In the genomic region with DNA sequence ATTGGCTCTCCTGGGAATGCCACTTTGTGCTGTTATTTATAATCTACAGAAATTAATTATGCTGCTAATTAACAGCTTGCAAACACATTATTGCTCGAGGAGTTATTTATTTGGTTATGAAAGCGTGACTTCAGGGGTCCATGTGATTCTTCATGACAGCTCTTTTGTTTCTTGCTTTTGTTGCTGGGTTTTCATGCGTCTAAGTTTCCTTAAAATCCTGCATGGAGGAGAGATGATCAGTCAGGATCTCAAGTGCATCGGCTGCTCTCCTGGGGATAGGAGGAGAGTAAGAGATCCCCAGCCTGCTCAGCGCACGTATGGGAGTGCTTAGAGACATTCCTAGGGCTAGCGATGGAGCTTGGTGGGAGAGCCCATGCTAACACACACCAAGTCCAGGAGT, we compare ENCODE assay signal across 18 mouse cellular contexts.
DNase-seq lines count a peak whose midpoint lies in the region; ATAC-seq and TF ChIP-seq lines count a peak whose summit lies in the region.
"Had no signal": no experiment of that assay in that cellular context is flagged by ENCODE, and none has a peak within 500 bp of the region (broad histone marks: within the 10 kb centered on the region; RNA-seq: fewer than 3 reads in every experiment).

No protein-coding gene starts in this region.

- no peak for ATAC-seq in midbrain, postnatal 0 days (ENCODE audit: low FRiP score)
- ATAC-seq in forebrain, embryonic 13.5 days = no peak
- no peak for ATAC-seq in midbrain, embryonic 12.5 days (ENCODE audit: low FRiP score, low read depth)
- ATAC-seq: intestine, postnatal 0 days had no signal

- H3K4me1 ChIP-seq in midbrain, embryonic 10.5 days = peaks cover 21% of the 10 kb centered on the region
- H3K4me1 ChIP-seq in midbrain, postnatal 0 days (ENCODE audit: insufficient read depth, low read length) = no peaks in the 10 kb centered on the region
- H3K4me1 ChIP-seq in forebrain, embryonic 13.5 days = peaks cover 16% of the 10 kb centered on the region
- H3K4me1 ChIP-seq in midbrain, embryonic 12.5 days = peaks cover 15% of the 10 kb centered on the region
- H3K4me1 ChIP-seq: embryonic facial prominence, embryonic 13.5 days; kidney, embryonic 15.5 days; limb, embryonic 12.5 days; liver, embryonic 13.5 days had no signal

- no peak for DNase-seq in midbrain, embryonic 10.5 days (ENCODE audit: low spot score)
- DNase-seq in midbrain, postnatal 0 days (ENCODE audit: low spot score) = no peak
- no peak for DNase-seq in B cell, adult 2 months
- DNase-seq in gastrocnemius, adult 8-10 months (ENCODE audit: low spot score in 2 of 2) = no peak
- no peak for DNase-seq in neural tube, embryonic 10.5 days (ENCODE audit: extremely low spot score, low spot score)
- DNase-seq: adrenal gland, adult 8-10 months; cerebellum, adult 9-10 months; kidney, postnatal 4 days; liver, embryonic 13.5 days; lung, embryonic 14.5 days; lung, postnatal 36 days; right cerebral cortex, postnatal 14 days had no signal

- no peaks in the 10 kb centered on the region for H3K36me3 ChIP-seq in midbrain, embryonic 10.5 days
- no peaks in the 10 kb centered on the region for H3K36me3 ChIP-seq in midbrain, postnatal 0 days (ENCODE audit: insufficient read depth, low read length)
- no peaks in the 10 kb centered on the region for H3K36me3 ChIP-seq in forebrain, embryonic 13.5 days (ENCODE audit: poor library complexity, severe bottlenecking)
- H3K36me3 ChIP-seq in midbrain, embryonic 12.5 days = no peaks in the 10 kb centered on the region
- H3K36me3 ChIP-seq: embryonic facial prominence, embryonic 13.5 days; kidney, embryonic 15.5 days; limb, embryonic 12.5 days; liver, embryonic 13.5 days had no signal

- H3K27ac ChIP-seq in midbrain, embryonic 10.5 days (replicated peaks) = peak overlapping the region; percentile 52; the same call in 1 of the 2 replicates
- no peak overlapping the region for H3K27ac ChIP-seq in midbrain, postnatal 0 days (ENCODE audit: low read depth, low read length)
- H3K27ac ChIP-seq in forebrain, embryonic 13.5 days = no peak overlapping the region
- H3K27ac ChIP-seq in midbrain, embryonic 12.5 days (replicated peaks) = no peak overlapping the region
- H3K27ac ChIP-seq: embryonic facial prominence, embryonic 13.5 days; kidney, embryonic 15.5 days; limb, embryonic 12.5 days; liver, embryonic 13.5 days had no signal

- 42% methylated on average over 7 of the region's 7 CpGs for WGBS in midbrain, embryonic 10.5 days
- WGBS in midbrain, postnatal 0 days = 30% methylated on average over 7 of the region's 7 CpGs
- WGBS in forebrain, embryonic 13.5 days = 19% methylated on average over 7 of the region's 7 CpGs
- 31% methylated on average over 7 of the region's 7 CpGs for WGBS in midbrain, embryonic 12.5 days

- no peaks in the 10 kb centered on the region; the same call in 1 of the 2 replicates for H3K27me3 ChIP-seq in midbrain, embryonic 10.5 days (ENCODE audit: low read depth, poor library complexity, severe bottlenecking)
- no peaks in the 10 kb centered on the region for H3K27me3 ChIP-seq in midbrain, postnatal 0 days (ENCODE audit: insufficient read depth, low read length)
- no peaks in the 10 kb centered on the region for H3K27me3 ChIP-seq in forebrain, embryonic 13.5 days
- peaks cover 10% of the 10 kb centered on the region for H3K27me3 ChIP-seq in midbrain, embryonic 12.5 days
- H3K27me3 ChIP-seq: embryonic facial prominence, embryonic 13.5 days; kidney, embryonic 15.5 days; liver, embryonic 13.5 days had no signal

- no peak for TF ChIP-seq CTCF in midbrain, postnatal 0 days (IDR thresholded peaks at IDR 0.05)

- H3K9ac ChIP-seq in midbrain, postnatal 0 days (replicated peaks; ENCODE audit: low read length, poor library complexity, severe bottlenecking) = no peak overlapping the region
- H3K9ac ChIP-seq in forebrain, embryonic 13.5 days = no peak overlapping the region
- H3K9ac ChIP-seq in midbrain, embryonic 12.5 days (replicated peaks) = no peak overlapping the region
- H3K9ac ChIP-seq: embryonic facial prominence, embryonic 13.5 days; kidney, embryonic 15.5 days; limb, embryonic 12.5 days; liver, embryonic 13.5 days; lung, embryonic 14.5 days had no signal

- H3K4me3 ChIP-seq in midbrain, embryonic 10.5 days = no peak overlapping the region
- H3K4me3 ChIP-seq in midbrain, postnatal 0 days (ENCODE audit: low read depth, low read length) = no peak overlapping the region
- no peak overlapping the region for H3K4me3 ChIP-seq in forebrain, embryonic 13.5 days
- H3K4me3 ChIP-seq in midbrain, embryonic 12.5 days = no peak overlapping the region
- H3K4me3 ChIP-seq: embryonic facial prominence, embryonic 13.5 days; kidney, embryonic 15.5 days; limb, embryonic 12.5 days; liver, embryonic 13.5 days had no signal

- no peaks in the 10 kb centered on the region for H3K9me3 ChIP-seq in midbrain, embryonic 10.5 days (replicated peaks)
- no peaks in the 10 kb centered on the region for H3K9me3 ChIP-seq in midbrain, postnatal 0 days (ENCODE audit: low read length)
- no peaks in the 10 kb centered on the region for H3K9me3 ChIP-seq in forebrain, embryonic 13.5 days (replicated peaks)
- no peaks in the 10 kb centered on the region for H3K9me3 ChIP-seq in midbrain, embryonic 12.5 days
- H3K9me3 ChIP-seq: embryonic facial prominence, embryonic 13.5 days; kidney, embryonic 15.5 days; limb, embryonic 12.5 days; liver, embryonic 13.5 days had no signal

- no peak overlapping the region for H3K4me2 ChIP-seq in midbrain, postnatal 0 days (ENCODE audit: low read depth, low read length, poor library complexity, severe bottlenecking)
- H3K4me2 ChIP-seq in forebrain, embryonic 13.5 days = peak overlapping the region; percentile 26
- peak overlapping the region; percentile 24; the same call in 1 of the 2 replicates for H3K4me2 ChIP-seq in midbrain, embryonic 12.5 days (replicated peaks)
- H3K4me2 ChIP-seq: embryonic facial prominence, embryonic 13.5 days; kidney, embryonic 15.5 days; liver, embryonic 13.5 days; lung, embryonic 14.5 days had no signal
